Mouse (Mus musculus) megakaryocyte, embryonic 14.5 days (primary cell): ENCODE results near the gene Rab22a.
"Not testable (repeated sequence)": the region's sequence is repeated elsewhere in the genome, so short reads cannot be mapped to it uniquely, and the experiment has no call there.

Experiments
- FLI1 ChIP-seq: IDR thresholded peaks from 2 replicates; pipeline ENCODE4 v1.6.1; 2012; ENCODE audit warnings: low read length, inconsistent platforms, mixed read lengths
- GATA1 ChIP-seq: IDR thresholded peaks from 3 replicates; pipeline ENCODE4 v1.6.1; 2012; ENCODE audit warnings: mixed read lengths, low read length, inconsistent platforms, borderline replicate concordance

- TF ChIP-seq GATA1, FLI1: not testable (repeated sequence)
These were observed 48.1 kb downstream of the Rab22a start for GRCm38 (mm10) chr2:173707626-173708025.
